Mouse (Mus musculus) brain, embryonic 14.5 days (tissue): ENCODE data around the gene BC004004.

Source experiments
- CTCF ChIP-seq: fragments of 200-500 bp; IDR thresholded peaks from 2 replicates; pipeline ENCODE4 v1.5.1; 2012; ENCODE audit warnings: inconsistent platforms, mild to moderate bottlenecking, moderate library complexity, borderline replicate concordance; ENCODE audit not compliant: insufficient read depth, insufficient read length; ENCODE audit errors: extremely low read depth
- POLR2A ChIP-seq: fragments of 200-500 bp; IDR thresholded peaks from 2 replicates; pipeline ENCODE4 v1.6.1; 2012; ENCODE audit warnings: mild to moderate bottlenecking, inconsistent platforms, borderline replicate concordance; ENCODE audit not compliant: poor library complexity, insufficient read depth, insufficient read length, severe bottlenecking; ENCODE audit errors: extremely low read depth

DNA sequence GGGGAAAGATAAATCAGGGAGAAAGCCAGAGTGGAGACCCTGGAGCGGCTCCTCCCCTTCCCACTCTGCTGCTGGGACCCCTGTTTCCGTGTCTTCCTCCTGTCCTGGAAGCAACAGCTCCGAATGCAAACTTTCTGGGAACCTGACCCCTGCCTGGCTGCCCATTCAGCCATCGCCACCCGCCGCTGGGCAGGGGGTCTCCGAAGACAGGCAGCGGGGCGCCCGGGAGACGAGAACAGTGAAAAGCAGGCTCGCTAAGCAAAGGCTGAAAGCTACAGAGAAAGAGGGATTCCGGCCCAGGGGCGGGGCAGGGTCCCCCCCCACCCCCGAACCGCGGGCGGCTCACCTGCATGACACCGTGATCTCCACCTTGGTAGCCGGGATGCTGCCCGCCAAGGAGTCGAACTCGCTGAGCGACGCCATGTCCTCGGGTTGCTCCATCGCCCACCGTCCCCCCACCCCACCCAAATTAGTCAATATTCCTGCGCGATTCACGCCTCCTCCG lies 31.3 kb upstream of the BC004004 start:
- TF ChIP-seq CTCF (no peak), POLR2A (no peak)
